Mouse (Mus musculus) neural tube, embryonic 11.5 days (tissue): ENCODE results near the gene Rasl11b. TPM values are rescaled to one million over a fixed set of nuclear protein-coding genes. Genes with fewer than 3 reads are reported as not detected.

Experiments used
- ATAC-seq: fragments of 200-750 bp; cut with Nextera tagmentation; 2 replicates; pipeline ENCODE4 v1.8.0; 2017; ENCODE audit warnings: moderate number of reproducible peaks, mild to moderate bottlenecking, moderate TSS enrichment, moderate library complexity; ENCODE audit not compliant: insufficient read depth, low FRiP score, low TSS enrichment
- DNase-seq: peaks from one replicate; pipeline ENCODE4 v3.0.0-alpha.2; 2015; ENCODE audit warnings: low spot score
- H3K27ac ChIP-seq: fragments of 300-500 bp; sonication (generic); 2 replicates; pipeline ENCODE4 v1.5.1; 2014; ENCODE audit warnings: low read depth, mild to moderate bottlenecking, low read length
- H3K27me3 ChIP-seq: fragments of 300-500 bp; sonication (generic); 2 replicates; pipeline ENCODE4 v1.6.1; 2014; ENCODE audit warnings: mild to moderate bottlenecking, low read length, mixed read lengths; ENCODE audit not compliant: control insufficient read depth, insufficient read depth
- H3K36me3 ChIP-seq: fragments of 300-500 bp; sonication (generic); 2 replicates; pipeline ENCODE4 v1.6.1; 2014; ENCODE audit warnings: mild to moderate bottlenecking, low read length, moderate library complexity, mixed read lengths; ENCODE audit not compliant: control insufficient read depth, insufficient read depth
- H3K4me1 ChIP-seq: fragments of 300-500 bp; sonication (generic); 2 replicates; pipeline ENCODE4 v1.6.1; 2014; ENCODE audit warnings: low read length, mixed read lengths; ENCODE audit not compliant: control insufficient read depth, insufficient read depth
- H3K4me2 ChIP-seq: fragments of 300-500 bp; sonication (generic); 2 replicates; pipeline ENCODE4 v1.6.1; 2014; ENCODE audit warnings: low read depth, mild to moderate bottlenecking, moderate library complexity
- H3K4me3 ChIP-seq: fragments of 300-500 bp; sonication (generic); 2 replicates; pipeline ENCODE4 v1.5.1; 2014; ENCODE audit warnings: low read depth, low read length
- H3K9ac ChIP-seq: fragments of 300-500 bp; sonication (generic); 2 replicates; pipeline ENCODE4 v1.6.1; 2014; ENCODE audit warnings: mild to moderate bottlenecking, low read length
- H3K9me3 ChIP-seq: fragments of 300-500 bp; sonication (generic); 2 replicates; pipeline ENCODE4 v1.6.1; 2016; ENCODE audit warnings: low read length; ENCODE audit not compliant: control insufficient read depth
- WGBS: fragments of 180-500 bp; shearing (Covaris S2); extraction: QIAGEN DNeasy Blood & Tissue Kit; methylation state at CpG from one replicate; pipeline ENCODE4 v1.1.7; 2014; 5-methylcytosine and 5-hydroxymethylcytosine counted together
- polyA plus RNA-seq: library from polyadenylated mRNA; unstranded; fragments of >200 nt; fragmentation: Nextera tagmentation; extraction: Ambion mirVana; gene quantifications from 2 replicates; pipeline ENCODE4 v1.2.1, GENCODE M21; 2014

Rasl11b gene
- polyA plus RNA-seq, 1 experiment from 2014 or later, result 38.7 TPM

DNA sequence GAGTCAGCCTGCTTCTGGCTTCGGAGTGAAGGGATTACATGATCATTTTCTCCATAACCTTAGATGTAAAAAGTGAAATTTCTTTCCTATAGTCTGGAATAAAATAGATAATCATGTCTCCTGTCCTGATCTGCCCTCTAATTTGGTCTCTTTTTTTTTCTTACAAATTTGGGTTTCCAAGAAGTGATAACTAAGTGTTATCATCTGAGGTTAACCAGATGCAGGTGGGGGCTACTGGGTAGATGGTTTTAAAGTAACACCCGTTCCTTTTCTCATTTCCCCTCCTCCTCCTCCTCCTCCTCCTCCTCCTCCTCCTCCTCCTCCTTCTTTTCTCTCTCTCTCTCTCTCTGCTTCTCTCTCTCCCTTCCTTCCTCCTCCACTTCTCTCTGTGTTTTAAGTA, 2.1 kb upstream of the Rasl11b start:
- WGBS, result 51% methylated on average over 2 of the region's 2 CpGs
- Histone ChIP-seq H3K27me3 (no peaks in the 10 kb centered on the region), H3K4me3 (no peak overlapping the region), H3K9ac (no peak overlapping the region), H3K4me1 (peaks cover 20% of the 10 kb centered on the region), H3K36me3 (peaks cover 3% of the 10 kb centered on the region; the same call in 1 of the 2 replicates), H3K9me3 (no peaks in the 10 kb centered on the region), H3K4me2 (no peak overlapping the region), H3K27ac (no peak overlapping the region)
- ATAC-seq (no peak), DNase-seq (no peak)

DNA sequence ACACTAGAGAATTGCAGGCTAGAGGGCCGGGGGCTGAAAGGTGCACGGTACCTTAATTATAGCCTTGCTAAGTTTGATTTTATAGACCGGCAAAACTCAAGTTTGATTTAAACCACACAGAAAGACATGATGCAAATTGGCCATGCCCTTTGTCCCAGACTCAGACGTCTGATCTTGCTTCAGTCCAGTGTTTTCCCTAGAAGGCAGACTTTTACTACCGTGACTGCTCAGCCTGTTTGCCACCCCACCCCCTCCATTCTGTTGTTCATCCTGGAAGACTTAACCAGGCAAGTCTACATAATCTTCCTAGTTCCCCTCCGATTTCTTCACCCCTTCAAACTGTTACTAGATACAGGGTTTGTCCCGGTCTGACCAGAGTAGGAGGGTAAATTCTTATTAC, 1.5 kb upstream of the Rasl11b start:
- Histone ChIP-seq H3K27ac (no peak overlapping the region), H3K4me1 (peaks cover 25% of the 10 kb centered on the region), H3K4me3 (no peak overlapping the region), H3K9me3 (no peaks in the 10 kb centered on the region), H3K27me3 (no peaks in the 10 kb centered on the region), H3K36me3 (peaks cover 8% of the 10 kb centered on the region; the same call in 1 of the 2 replicates), H3K4me2 (no peak overlapping the region), H3K9ac (no peak overlapping the region)
- WGBS, result 27% methylated on average over 7 of the region's 7 CpGs
- ATAC-seq (no peak), DNase-seq (no peak)

DNA sequence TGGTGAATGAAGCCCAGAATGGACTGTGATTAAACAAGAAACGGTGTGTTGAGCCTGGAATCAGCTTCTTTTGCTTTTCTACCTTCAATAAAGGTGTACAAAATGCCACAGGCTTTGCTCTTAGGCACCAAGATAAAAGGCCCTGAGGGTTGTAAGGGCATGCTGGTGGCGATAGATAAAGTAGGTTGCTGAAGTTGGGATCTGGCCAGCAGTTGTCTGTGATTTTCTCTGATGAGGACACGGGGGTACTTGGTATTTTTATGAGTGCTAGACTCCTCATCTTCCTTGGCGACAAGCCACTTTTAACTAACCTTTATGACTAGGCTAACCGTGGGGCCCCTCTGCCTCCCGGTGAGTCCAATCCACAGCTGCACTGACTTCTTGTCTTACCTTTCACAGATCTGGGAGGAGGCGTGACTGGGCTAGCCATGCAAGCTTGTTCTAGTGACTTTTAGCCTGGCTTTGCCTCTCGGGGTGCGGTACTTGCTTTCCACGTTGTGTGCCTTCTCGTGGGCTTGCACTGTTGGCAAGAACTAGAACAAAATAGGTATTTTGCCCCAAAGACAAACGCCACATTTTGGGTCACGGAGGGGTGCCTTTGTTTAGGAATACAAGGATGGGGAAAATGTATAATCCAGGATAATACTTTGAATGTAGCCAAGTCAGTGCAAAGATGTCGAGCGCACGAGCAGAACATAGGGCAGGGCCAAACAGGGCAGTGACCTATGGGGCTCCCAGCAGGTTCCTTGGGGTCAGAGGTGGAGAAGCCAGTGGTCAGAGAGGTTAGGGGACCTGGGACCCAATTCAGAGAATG, 852 bp upstream of the Rasl11b start:
- Histone ChIP-seq H3K9ac (peak overlapping the region; percentile 87), H3K4me3 (peak overlapping the region; percentile 90), H3K36me3 (peaks cover 9% of the 10 kb centered on the region; the same call in 1 of the 2 replicates), H3K27me3 (no peaks in the 10 kb centered on the region), H3K9me3 (no peaks in the 10 kb centered on the region), H3K4me2 (peak overlapping the region; percentile 87), H3K27ac (no peak overlapping the region), H3K4me1 (peaks cover 25% of the 10 kb centered on the region)
- no peak for ATAC-seq
- DNase-seq, result no peak
- whole genome bisulfite sequencing, result 18% methylated on average over 16 of the region's 16 CpGs

DNA sequence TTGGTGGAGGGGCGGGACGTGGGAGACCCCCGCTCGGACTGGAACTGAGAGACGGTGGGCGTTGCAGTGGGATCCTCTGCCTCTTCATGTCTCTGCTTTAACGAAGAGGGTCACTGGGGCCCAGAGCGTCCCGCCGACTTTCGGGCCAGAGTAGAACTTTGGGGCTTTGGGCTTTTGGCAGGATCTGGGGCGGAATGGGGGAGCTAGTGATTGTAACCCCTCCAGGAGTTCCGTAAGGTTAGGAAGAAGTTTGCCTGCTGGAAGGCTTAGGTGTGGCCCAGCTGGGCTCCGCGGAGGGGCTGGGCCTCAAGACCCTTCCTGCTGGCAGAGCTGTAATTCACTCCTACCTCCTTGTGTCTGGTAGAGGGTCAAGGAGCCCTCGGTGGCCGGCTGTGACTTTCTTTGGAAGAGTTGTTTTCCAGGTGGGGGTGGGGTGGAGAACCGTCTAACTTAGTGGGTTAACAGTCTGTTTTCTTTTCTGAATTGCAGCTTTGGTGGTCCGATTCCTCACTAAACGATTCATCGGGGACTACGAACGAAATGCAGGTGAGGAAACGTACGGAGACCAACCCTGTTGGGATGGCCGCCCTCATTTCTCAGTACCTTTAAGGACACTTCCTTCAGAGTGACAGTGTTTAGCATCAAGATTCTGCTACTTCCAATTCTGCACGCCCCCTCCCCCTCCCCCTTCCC, 674 bp downstream of the Rasl11b start:
- 0% methylated on average over 27 of the region's 27 CpGs for WGBS
- ATAC-seq (peak; percentile 54), DNase-seq (peak; percentile 62)
- no peaks in the 10 kb centered on the region for H3K27me3 ChIP-seq
- no peaks in the 10 kb centered on the region for H3K9me3 ChIP-seq
- H3K36me3 ChIP-seq, result peaks cover 12% of the 10 kb centered on the region
- H3K4me3 ChIP-seq, result peak overlapping the region; percentile 90
- peak overlapping the region; percentile 79 for H3K27ac ChIP-seq
- peak overlapping the region; percentile 87 for H3K4me2 ChIP-seq
- H3K9ac ChIP-seq, result peak overlapping the region; percentile 87
- peaks cover 25% of the 10 kb centered on the region for H3K4me1 ChIP-seq

DNA sequence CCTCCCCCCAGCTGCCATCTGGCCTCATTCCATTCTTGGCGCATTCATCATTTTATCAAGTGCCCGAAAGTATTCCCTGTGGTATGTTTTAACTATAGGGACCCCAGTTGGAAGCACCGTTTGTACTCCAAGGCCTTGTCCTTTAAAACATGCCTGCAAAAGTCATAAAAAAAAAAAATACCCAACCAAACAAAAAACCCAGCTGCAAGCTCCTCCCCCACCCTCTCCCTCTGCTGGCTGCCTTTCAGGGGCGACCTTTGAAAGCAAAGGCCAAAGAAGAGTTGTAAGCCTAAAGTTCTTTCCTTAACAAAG, 1.2 kb downstream of the Rasl11b start:
- peak overlapping the region; percentile 79; the same call in 1 of the 2 replicates for H3K27ac ChIP-seq
- H3K4me3 ChIP-seq, result peak overlapping the region; percentile 90
- 0% methylated on average over 4 of the region's 4 CpGs for WGBS
- H3K4me1 ChIP-seq, result peaks cover 25% of the 10 kb centered on the region
- ATAC-seq (no peak), DNase-seq (no peak)
- no peaks in the 10 kb centered on the region for H3K27me3 ChIP-seq
- peaks cover 12% of the 10 kb centered on the region for H3K36me3 ChIP-seq
- H3K4me2 ChIP-seq, result peak overlapping the region; percentile 87
- no peak overlapping the region for H3K9ac ChIP-seq
- H3K9me3 ChIP-seq, result no peaks in the 10 kb centered on the region

DNA sequence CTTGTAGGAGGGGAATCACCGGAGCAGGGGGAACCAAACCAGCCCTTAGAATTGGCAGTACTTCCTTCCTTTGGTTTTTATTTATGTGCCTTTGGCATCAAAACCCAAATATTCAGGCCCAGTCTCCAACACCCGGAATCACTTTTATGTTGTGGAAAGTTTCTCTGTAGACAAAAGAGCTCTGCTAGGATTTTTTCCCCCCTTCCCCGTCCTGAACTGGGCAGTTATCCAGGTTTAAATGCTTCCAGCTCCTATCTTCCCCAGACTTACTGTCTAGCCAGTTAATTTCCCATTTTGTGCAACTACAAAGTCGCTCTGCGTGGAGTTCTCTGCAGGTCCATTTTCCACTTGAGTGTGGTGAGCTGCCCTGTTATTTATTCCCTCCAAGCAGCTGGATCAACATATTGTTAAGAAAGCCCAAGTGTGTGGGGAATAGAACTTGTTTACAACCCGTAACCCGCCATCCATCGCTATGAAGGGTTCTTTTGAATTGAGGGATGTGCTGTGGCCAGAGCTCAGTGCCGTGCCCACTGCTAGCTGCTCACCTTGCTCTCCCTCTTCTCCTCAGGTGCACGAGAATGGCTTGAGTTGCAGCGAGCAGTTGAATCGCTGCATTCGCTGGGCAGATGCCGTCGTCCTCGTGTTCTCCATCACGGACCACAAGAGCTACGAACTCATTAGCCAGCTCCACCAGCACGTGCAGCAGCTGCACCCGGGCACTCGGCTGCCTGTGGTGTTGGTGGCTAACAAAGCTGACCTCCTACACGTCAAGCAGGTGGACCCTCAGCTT, 2.6 kb downstream of the Rasl11b start:
- H3K4me3 ChIP-seq, result no peak overlapping the region

DNA sequence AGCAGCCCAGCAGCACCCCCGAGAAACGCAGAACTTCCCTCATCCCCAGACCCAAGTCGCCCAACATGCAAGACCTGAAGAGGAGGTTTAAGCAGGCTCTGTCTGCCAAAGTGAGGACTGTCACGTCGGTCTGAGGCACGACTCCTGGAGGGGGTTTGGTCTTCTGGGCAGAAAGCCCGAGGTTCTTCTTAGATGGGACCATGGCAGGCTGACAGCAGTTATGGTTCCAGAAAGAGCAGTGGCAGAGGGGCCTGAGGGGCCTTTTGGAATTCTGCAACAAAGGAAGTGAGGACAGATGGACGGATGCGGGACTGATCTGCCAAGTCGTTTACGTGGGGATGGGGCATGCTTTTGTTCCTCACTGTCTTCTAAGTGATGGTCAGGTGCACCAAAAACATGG, 3.4 kb downstream of the Rasl11b start:
- H3K4me2 ChIP-seq, result peak overlapping the region; percentile 15; the same call in 1 of the 2 replicates
- ATAC-seq (no peak), DNase-seq (no peak)
- WGBS, result 79% methylated on average over 11 of the region's 11 CpGs
- no peaks in the 10 kb centered on the region for H3K9me3 ChIP-seq
- H3K9ac ChIP-seq, result no peak overlapping the region
- H3K36me3 ChIP-seq, result peaks cover 12% of the 10 kb centered on the region
- peaks cover 27% of the 10 kb centered on the region for H3K4me1 ChIP-seq
- no peak overlapping the region for H3K27ac ChIP-seq
- H3K27me3 ChIP-seq, result no peaks in the 10 kb centered on the region
- no peak overlapping the region for H3K4me3 ChIP-seq

More for the DNA sequence above, 2.6 kb downstream of the Rasl11b start:
- H3K4me1 ChIP-seq, result peaks cover 27% of the 10 kb centered on the region
- no peak overlapping the region for H3K27ac ChIP-seq
- no peak overlapping the region for H3K9ac ChIP-seq
- H3K36me3 ChIP-seq, result peaks cover 12% of the 10 kb centered on the region
- 76% methylated on average over 22 of the region's 22 CpGs for WGBS
- H3K4me2 ChIP-seq, result peak overlapping the region; percentile 15
- ATAC-seq (no peak), DNase-seq (no peak)
- no peaks in the 10 kb centered on the region for H3K9me3 ChIP-seq
- no peaks in the 10 kb centered on the region for H3K27me3 ChIP-seq

DNA sequence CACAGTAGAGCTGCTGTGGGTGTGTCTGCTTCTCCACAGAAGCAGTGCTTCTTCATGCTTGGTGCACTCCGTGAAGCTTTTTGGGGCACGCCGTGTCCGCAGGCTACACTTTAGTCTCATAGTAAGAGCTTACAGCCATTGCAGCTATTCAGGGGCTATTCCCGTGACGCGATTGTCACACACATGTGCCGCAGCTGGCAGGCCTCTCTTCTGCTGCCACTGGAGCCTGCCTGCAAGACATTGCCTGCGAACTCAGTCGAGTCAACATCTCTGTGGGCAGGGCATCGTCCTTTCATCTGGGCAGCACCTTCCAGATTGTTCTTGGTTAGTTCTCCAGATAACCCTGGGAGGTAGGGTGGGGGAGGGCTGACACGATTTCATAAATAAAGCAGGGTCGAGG, 4.7 kb downstream of the Rasl11b start:
- ATAC-seq, result no peak
- no peak overlapping the region for H3K4me3 ChIP-seq

More for the DNA sequence above, 4.7 kb downstream of the Rasl11b start:
- Histone ChIP-seq H3K36me3 (peaks cover 14% of the 10 kb centered on the region), H3K4me1 (peaks cover 17% of the 10 kb centered on the region), H3K4me2 (no peak overlapping the region), H3K27me3 (no peaks in the 10 kb centered on the region), H3K9me3 (0 out of 2 replicates have a peak, but pooled peaks cover 2% of the 10 kb centered on the region), H3K27ac (no peak overlapping the region), H3K9ac (no peak overlapping the region)
- 75% methylated on average over 13 of the region's 13 CpGs for WGBS
- no peak for DNase-seq
